Mouse (Mus musculus) testis, adult 2 months (tissue): Measurements from ENCODE around the gene Tsc22d3. TPM values are rescaled to one million over a fixed set of nuclear protein-coding genes. Genes with fewer than 3 reads are reported as not detected.
A peak's percentile ranks its signal among the peaks of the same experiment; 100 is the strongest.
"Not testable (repeated sequence)": the region's sequence is repeated elsewhere in the genome, so short reads cannot be mapped to it uniquely, and the experiment has no call there.

ENCODE experiments used
- H3K27ac ChIP-seq: fragments of 200-500 bp; 2 replicates; pipeline ENCODE4 v1.5.1; 2012; ENCODE audit warnings: low read depth, low read length; ENCODE audit not compliant: control insufficient read depth, insufficient read depth
- H3K27me3 ChIP-seq: fragments of 200-500 bp; 2 replicates; pipeline ENCODE4 v1.6.1; 2012; ENCODE audit warnings: mild to moderate bottlenecking, low read length, moderate library complexity; ENCODE audit not compliant: control insufficient read depth, insufficient read depth
- H3K36me3 ChIP-seq: fragments of 200-500 bp; 2 replicates; pipeline ENCODE4 v1.6.1; 2012; ENCODE audit warnings: mild to moderate bottlenecking, low read length; ENCODE audit not compliant: control insufficient read depth, insufficient read depth
- H3K4me1 ChIP-seq: fragments of 200-500 bp; 2 replicates; pipeline ENCODE4 v1.6.1; 2012; ENCODE audit warnings: low read length; ENCODE audit not compliant: control insufficient read depth, insufficient read depth
- H3K4me3 ChIP-seq: fragments of 200-500 bp; 2 replicates; pipeline ENCODE4 v1.5.1; 2012; ENCODE audit warnings: low read depth, mild to moderate bottlenecking, low read length, moderate library complexity, mixed read lengths; ENCODE audit not compliant: control insufficient read depth
- CTCF ChIP-seq: fragments of 200-500 bp; IDR thresholded peaks from 2 replicates; pipeline ENCODE4 v1.5.1; 2012; ENCODE audit warnings: low read depth, mild to moderate bottlenecking, inconsistent platforms, low read length, moderate library complexity; ENCODE audit not compliant: control insufficient read depth, insufficient read depth, insufficient replicate concordance
- POLR2A ChIP-seq: fragments of 200-500 bp; IDR thresholded peaks from 2 replicates; pipeline ENCODE4 v1.6.1; 2012; ENCODE audit warnings: low read depth, mild to moderate bottlenecking, inconsistent platforms, low read length, moderate library complexity; ENCODE audit not compliant: control insufficient read depth
- polyA plus RNA-seq: library from polyadenylated mRNA; depleted of rRNA; stranded (reverse); fragments of >200 nt; gene quantifications from 2 replicates; pipeline ENCODE4 v1.2.3, GENCODE M21; 2012

The Tsc22d3 gene
- polyA plus RNA-seq, 1 experiment: 11.3 TPM

GRCm38 (mm10) chrX:140542474-140542845 lies 58.0 kb downstream of the Tsc22d3 start:
- Histone ChIP-seq H3K36me3 (no peaks in the 10 kb centered on the region), H3K4me1 (no peaks in the 10 kb centered on the region), H3K27me3 (no peaks in the 10 kb centered on the region), H3K4me3 (peak overlapping the region; percentile 55), H3K27ac (peak overlapping the region; percentile 71)
- TF ChIP-seq POLR2A (no peak), CTCF (no peak)

- peak overlapping the region; percentile 67 for H3K27ac ChIP-seq
- H3K36me3 ChIP-seq: no peaks in the 10 kb centered on the region
- TF ChIP-seq POLR2A (no peak), CTCF (no peak)
- H3K4me1 ChIP-seq: no peaks in the 10 kb centered on the region
- peak overlapping the region; percentile 55 for H3K4me3 ChIP-seq
- no peaks in the 10 kb centered on the region for H3K27me3 ChIP-seq
These were observed 58.6 kb downstream of the Tsc22d3 start for GRCm38 (mm10) chrX:140541711-140542473.

- Histone ChIP-seq H3K4me1 (no peaks in the 10 kb centered on the region), H3K27me3 (no peaks in the 10 kb centered on the region), H3K36me3 (no peaks in the 10 kb centered on the region), H3K27ac (no peak overlapping the region; the same call in 1 of the 2 replicates), H3K4me3 (no peak overlapping the region)
- no peak for TF ChIP-seq CTCF
- TF ChIP-seq POLR2A: no peak
These were observed 59.9 kb downstream of the Tsc22d3 start for GRCm38 (mm10) chrX:140540500-140541114.

- not testable (repeated sequence) for H3K4me1 ChIP-seq, H3K27ac ChIP-seq, H3K36me3 ChIP-seq, H3K4me3 ChIP-seq, H3K27me3 ChIP-seq
These were observed 60.6 kb downstream of the Tsc22d3 start for GRCm38 (mm10) chrX:140539831-140540230.

- Histone ChIP-seq H3K27me3 (no peaks in the 10 kb centered on the region), H3K36me3 (no peaks in the 10 kb centered on the region), H3K4me1 (no peaks in the 10 kb centered on the region), H3K27ac (no peak overlapping the region), H3K4me3 (no peak overlapping the region)
- TF ChIP-seq POLR2A: no peak
- TF ChIP-seq CTCF: no peak
These were observed 61.3 kb downstream of the Tsc22d3 start for GRCm38 (mm10) chrX:140539111-140539680.

- Histone ChIP-seq H3K36me3 (no peaks in the 10 kb centered on the region), H3K27ac (no peak overlapping the region), H3K27me3 (no peaks in the 10 kb centered on the region), H3K4me1 (no peaks in the 10 kb centered on the region), H3K4me3 (no peak overlapping the region)
- TF ChIP-seq POLR2A: no peak
- no peak for TF ChIP-seq CTCF
These were observed 61.8 kb downstream of the Tsc22d3 start for GRCm38 (mm10) chrX:140538649-140539048.

- Histone ChIP-seq H3K27me3 (no peaks in the 10 kb centered on the region), H3K27ac (no peak overlapping the region), H3K36me3 (no peaks in the 10 kb centered on the region), H3K4me1 (no peaks in the 10 kb centered on the region), H3K4me3 (no peak overlapping the region)
- TF ChIP-seq CTCF: no peak
- no peak for TF ChIP-seq POLR2A
These were observed 62.8 kb downstream of the Tsc22d3 start for GRCm38 (mm10) chrX:140537662-140538061.
